In the genomic region with DNA sequence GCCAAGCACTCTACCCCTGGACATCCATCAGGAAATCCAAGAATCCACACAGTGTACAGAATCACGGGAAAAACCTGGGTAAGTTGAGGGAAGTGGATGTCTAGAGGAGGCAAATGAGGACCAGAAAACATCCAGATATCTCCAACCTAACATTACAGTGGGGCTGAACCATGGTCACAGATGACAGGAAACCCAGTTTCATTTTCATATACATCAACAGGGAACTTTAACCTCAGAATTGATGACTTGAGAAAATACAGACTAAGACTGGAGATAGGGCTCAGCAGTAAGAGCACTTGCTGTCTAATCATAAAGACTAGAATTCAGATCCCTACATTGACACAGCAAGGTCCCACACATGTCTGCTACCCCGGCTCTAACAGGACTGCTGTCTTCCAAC, we compare ENCODE assay signal across 19 mouse cellular contexts. TPM values are rescaled to one million over a fixed set of nuclear protein-coding genes. Genes with fewer than 3 reads are reported as not detected.
DNase-seq lines count a peak whose midpoint lies in the region; ATAC-seq lines count a peak whose summit lies in the region.
"Had no signal": no experiment of that assay in that cellular context is flagged by ENCODE, and none has a peak within 500 bp of the region (broad histone marks: within the 10 kb centered on the region; RNA-seq: fewer than 3 reads in every experiment).

No protein-coding gene starts in this region.

- H3K79me2 ChIP-seq in macrophage (ENCODE audit: inconsistent target) = peaks cover 76% of the 10 kb centered on the region

- 36% methylated on average over 2 of the region's 2 CpGs for WGBS in macrophage (ENCODE audit: missing documents)

- peak; percentile 28 for DNase-seq in CD4-positive, CD25-positive, alpha-beta regulatory T cell, adult 2 months (ENCODE audit: low read depth, low spot score)
- no peak for DNase-seq in adrenal gland, postnatal 14 days
- DNase-seq in neural tube, embryonic 10.5 days (ENCODE audit: extremely low spot score, low spot score) = no peak
- DNase-seq in cerebellum, adult 11-12 months = no peak
- DNase-seq: adrenal gland, postnatal 10 days; cerebellum, adult 2 months; cerebellum, postnatal 14 days; gastrocnemius, postnatal 10 days; heart, adult 2 months; heart, postnatal 14 days had no signal

- peak overlapping the region; percentile 19; the same call in 1 of the 2 replicates for H3K27ac ChIP-seq in macrophage
- H3K27ac ChIP-seq: embryonic facial prominence, embryonic 12.5 days; forebrain, embryonic 15.5 days; heart, adult 2 months; heart, embryonic 15.5 days; hindbrain, embryonic 10.5 days; hindbrain, embryonic 14.5 days had no signal

- H3K4me3 ChIP-seq in macrophage (ENCODE audit: inconsistent target) = no peak overlapping the region
- H3K4me3 ChIP-seq: embryonic facial prominence, embryonic 12.5 days; forebrain, embryonic 15.5 days; heart, adult 2 months; heart, embryonic 15.5 days; hindbrain, embryonic 10.5 days had no signal

- peaks cover 26% of the 10 kb centered on the region for H3K36me3 ChIP-seq in macrophage (ENCODE audit: inconsistent target)

- peak; percentile 15; the same call in 1 of the 2 replicates for ATAC-seq in common myeloid progenitor, adult 5-6 weeks (replicated peaks; ENCODE audit: low read depth, poor library complexity, severe bottlenecking)
- no peak for ATAC-seq in megakaryocyte progenitor cell, adult 5-6 weeks (replicated peaks; ENCODE audit: poor library complexity)
- ATAC-seq: forebrain, embryonic 15.5 days; intestine, postnatal 0 days had no signal

RNA-seq across cellular contexts. Expression of gene Stau1, which starts 31.3 kb away (rescaled TPM):
- 31.3 and 56.3 TPM in 2 replicates for total RNA-seq in common myeloid progenitor, adult 5-6 weeks (2017)
- total RNA-seq in macrophage (2018; cell fraction: chromatin; rRNA removed) = 100 to 1,000 TPM in 24 of 26 experiments, 10 to 100 TPM in 2; 98.0 to 265 (median 128) TPM
- total RNA-seq in macrophage (2018; cell fraction: cytosol; rRNA removed) = 10 to 100 TPM; 43.9 to 68.0 (median 53.0) TPM
- 100 to 1,000 TPM in 3 of 26 experiments, 10 to 100 TPM in 23; 58.7 to 250 (median 84.6) TPM for total RNA-seq in macrophage (2018; cell fraction: nucleus; rRNA removed)
- polyA plus RNA-seq in macrophage (2018) = 33.2 to 69.7 TPM (median 44.1 TPM) in 3 replicates
- 35.7 and 36.0 TPM in 2 replicates for total RNA-seq in megakaryocyte progenitor cell, adult 5-6 weeks (2015)
- total RNA-seq in megakaryocyte progenitor cell, adult 5-6 weeks (2017) = 30.1 and 32.1 TPM in 2 replicates
- total RNA-seq in adrenal gland, postnatal 14 days (2021) = 69.9 and 70.8 TPM in 2 replicates

RNA-seq across cellular contexts. Expression of gene Ddx27, which starts 50.2 kb away (rescaled TPM):
- 117 and 123 TPM in 2 replicates for total RNA-seq in common myeloid progenitor, adult 5-6 weeks (2017)
- total RNA-seq in macrophage (2018; cell fraction: chromatin; rRNA removed) = 100 to 1,000 TPM in 1 of 26 experiments, 10 to 100 TPM in 25; 22.9 to 107 (median 48.0) TPM
- 10 to 100 TPM; 16.7 to 23.4 (median 20.4) TPM for total RNA-seq in macrophage (2018; cell fraction: cytosol; rRNA removed)
- 10 to 100 TPM; 16.6 to 64.4 (median 23.7) TPM for total RNA-seq in macrophage (2018; cell fraction: nucleus; rRNA removed)
- polyA plus RNA-seq in macrophage (2018) = 15.6 to 38.1 TPM (median 33.2 TPM) in 3 replicates
- 34.4 and 35.0 TPM in 2 replicates for total RNA-seq in megakaryocyte progenitor cell, adult 5-6 weeks (2015)
- 105 and 132 TPM in 2 replicates for total RNA-seq in megakaryocyte progenitor cell, adult 5-6 weeks (2017)
- total RNA-seq in adrenal gland, postnatal 14 days (2021) = 34.6 and 43.0 TPM in 2 replicates

RNA-seq across cellular contexts. Expression of gene Cse1l, which starts 58.9 kb away (rescaled TPM):
- 141 and 172 TPM in 2 replicates for total RNA-seq in common myeloid progenitor, adult 5-6 weeks (2017)
- 10 to 100 TPM; 22.7 to 78.3 (median 59.0) TPM for total RNA-seq in macrophage (2018; cell fraction: chromatin; rRNA removed)
- total RNA-seq in macrophage (2018; cell fraction: cytosol; rRNA removed) = 10 to 100 TPM; 20.5 to 32.5 (median 26.3) TPM
- total RNA-seq in macrophage (2018; cell fraction: nucleus; rRNA removed) = 10 to 100 TPM; 18.3 to 68.9 (median 34.7) TPM
- 27.7 to 58.5 TPM (median 38.8 TPM) in 3 replicates for polyA plus RNA-seq in macrophage (2018)
- total RNA-seq in megakaryocyte progenitor cell, adult 5-6 weeks (2015) = 158 and 185 TPM in 2 replicates
- 116 and 151 TPM in 2 replicates for total RNA-seq in megakaryocyte progenitor cell, adult 5-6 weeks (2017)
- total RNA-seq in adrenal gland, postnatal 14 days (2021) = 59.1 and 61.2 TPM in 2 replicates
